Mouse (Mus musculus) heart, embryonic 13.5 days (tissue): ENCODE data around the gene St5. TPM values are rescaled to one million over a fixed set of nuclear protein-coding genes. Genes with fewer than 3 reads are reported as not detected.

Experiments
- ATAC-seq: fragments of 200-750 bp; cut with Nextera tagmentation; 2 replicates; pipeline ENCODE4 v1.8.0; 2017; ENCODE audit warnings: moderate TSS enrichment; ENCODE audit not compliant: insufficient number of reproducible peaks, low FRiP score, low TSS enrichment; ENCODE audit errors: extremely low read depth
- H3K27ac ChIP-seq: fragments of 300-500 bp; sonication (generic); replicated peaks from 2 replicates; pipeline ENCODE4 v1.5.1; 2015; ENCODE audit warnings: moderate library complexity, mild to moderate bottlenecking, inconsistent platforms
- H3K27me3 ChIP-seq: fragments of 300-500 bp; sonication (generic); replicated peaks from 2 replicates; pipeline ENCODE4 v1.6.1; 2015; ENCODE audit warnings: mild to moderate bottlenecking, inconsistent platforms
- H3K36me3 ChIP-seq: fragments of 300-500 bp; sonication (generic); 2 replicates; pipeline ENCODE4 v1.6.1; 2015; ENCODE audit warnings: mild to moderate bottlenecking, inconsistent platforms
- H3K4me1 ChIP-seq: fragments of 300-500 bp; sonication (generic); 2 replicates; pipeline ENCODE4 v1.6.1; 2015; ENCODE audit warnings: inconsistent platforms
- H3K4me2 ChIP-seq: fragments of 300-500 bp; sonication (generic); 2 replicates; pipeline ENCODE4 v1.6.1; 2015; ENCODE audit warnings: inconsistent platforms, mild to moderate bottlenecking, moderate library complexity
- H3K4me3 ChIP-seq: fragments of 300-500 bp; sonication (generic); 2 replicates; pipeline ENCODE4 v1.5.1; 2015; ENCODE audit warnings: moderate library complexity, mild to moderate bottlenecking, inconsistent platforms
- H3K9ac ChIP-seq: fragments of 300-500 bp; sonication (generic); 2 replicates; pipeline ENCODE4 v1.6.1; 2015; ENCODE audit warnings: inconsistent platforms, mild to moderate bottlenecking, moderate library complexity
- H3K9me3 ChIP-seq: fragments of 300-500 bp; sonication (generic); 2 replicates; pipeline ENCODE4 v1.6.1; 2016; ENCODE audit warnings: inconsistent platforms
- WGBS: fragments of 180-500 bp; shearing (Covaris S2); methylation state at CpG from one replicate; pipeline ENCODE4 v1.1.7; 2015; ENCODE audit warnings: mixed read lengths; 5-methylcytosine and 5-hydroxymethylcytosine counted together
- polyA plus RNA-seq: library from polyadenylated mRNA; unstranded; fragments of >200 nt; fragmentation: Nextera tagmentation; extraction: Ambion mirVana; gene quantifications from 2 replicates; pipeline ENCODE4 v1.2.1, GENCODE M21; 2015

St5 gene
- polyA plus RNA-seq, 1 experiment from 2014 or later, result 30.6 TPM

- no peaks in the 10 kb centered on the region for H3K27me3 ChIP-seq
- peaks cover 92% of the 10 kb centered on the region for H3K36me3 ChIP-seq
- H3K4me2 ChIP-seq, result no peak overlapping the region
- H3K27ac ChIP-seq, result no peak overlapping the region
- peaks cover 29% of the 10 kb centered on the region for H3K4me1 ChIP-seq
- 86% methylated on average over 4 of the region's 4 CpGs for WGBS
- no peak for ATAC-seq
- H3K4me3 ChIP-seq, result no peak overlapping the region
- no peak overlapping the region for H3K9ac ChIP-seq
- H3K9me3 ChIP-seq, result no peaks in the 10 kb centered on the region
These were observed 169.5 kb downstream of the St5 start for GRCm38 (mm10) chr7:109533888-109534287.

GRCm38 (mm10) chr7:109533129-109533528 is 170.3 kb downstream of the St5 start:
- no peak overlapping the region for H3K9ac ChIP-seq
- H3K9me3 ChIP-seq, result no peaks in the 10 kb centered on the region
- H3K4me3 ChIP-seq, result no peak overlapping the region
- ATAC-seq, result no peak
- peaks cover 89% of the 10 kb centered on the region for H3K36me3 ChIP-seq
- H3K4me2 ChIP-seq, result no peak overlapping the region
- 75% methylated on average over 4 of the region's 4 CpGs for WGBS
- no peaks in the 10 kb centered on the region for H3K27me3 ChIP-seq
- H3K27ac ChIP-seq, result no peak overlapping the region
- peaks cover 35% of the 10 kb centered on the region for H3K4me1 ChIP-seq

DNA sequence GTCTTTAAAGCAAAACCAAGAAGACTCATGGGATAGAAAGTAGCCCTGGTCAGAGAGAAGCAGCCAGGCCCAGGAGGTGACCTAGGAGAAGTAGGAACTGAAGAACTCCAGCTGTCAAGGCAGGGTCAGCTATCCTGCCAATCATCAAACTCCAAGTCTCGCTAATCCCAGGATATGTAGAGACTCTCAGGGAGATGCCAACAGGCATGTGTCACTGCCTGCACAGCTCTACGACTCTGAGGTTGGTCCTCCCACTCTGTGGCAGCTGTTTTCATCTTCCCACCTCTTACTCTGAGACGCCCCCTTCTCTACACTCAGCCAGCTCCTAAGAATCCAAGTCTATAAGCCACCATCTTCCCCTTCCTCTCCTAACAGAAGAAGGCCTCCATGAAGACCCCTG is 170.7 kb downstream of the St5 start:
- Histone ChIP-seq H3K9ac (no peak overlapping the region), H3K27ac (no peak overlapping the region), H3K4me3 (no peak overlapping the region), H3K9me3 (no peaks in the 10 kb centered on the region), H3K4me2 (no peak overlapping the region), H3K4me1 (peaks cover 35% of the 10 kb centered on the region), H3K27me3 (no peaks in the 10 kb centered on the region), H3K36me3 (peaks cover 89% of the 10 kb centered on the region)
- no peak for ATAC-seq
- 46% methylated on average over 3 of the region's 3 CpGs for WGBS

DNA sequence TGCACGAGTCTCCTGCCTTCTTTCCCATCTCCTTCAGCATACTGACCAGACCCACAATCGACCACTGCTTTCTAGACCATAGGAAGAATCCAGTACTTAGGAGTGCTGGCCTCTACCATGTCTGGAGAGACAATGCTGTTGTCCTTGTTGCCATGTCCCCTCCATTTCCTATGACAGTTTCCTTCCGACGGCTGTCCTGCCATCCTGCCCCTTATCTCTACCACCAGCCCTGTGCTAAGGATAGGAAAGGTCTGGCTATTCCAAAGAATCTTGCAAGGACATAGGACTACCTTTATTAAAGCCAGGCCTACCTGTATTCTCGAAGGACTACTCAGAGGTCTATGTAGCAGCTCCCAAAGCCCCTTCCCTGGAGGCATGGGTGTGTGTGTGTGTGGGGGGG is 171.9 kb downstream of the St5 start:
- H3K4me3 ChIP-seq, result no peak overlapping the region
- no peaks in the 10 kb centered on the region for H3K27me3 ChIP-seq
- no peak for ATAC-seq
- 47% methylated on average over 5 of the region's 5 CpGs for WGBS
- H3K9me3 ChIP-seq, result no peaks in the 10 kb centered on the region
- peaks cover 91% of the 10 kb centered on the region for H3K36me3 ChIP-seq
- no peak overlapping the region for H3K9ac ChIP-seq
- H3K4me2 ChIP-seq, result no peak overlapping the region
- 0 out of 2 replicates have a peak overlapping the region, but pooled peaks have one; percentile 3 for H3K27ac ChIP-seq
- peaks cover 27% of the 10 kb centered on the region for H3K4me1 ChIP-seq

- 69% methylated on average over 2 of the region's 2 CpGs for WGBS
- Histone ChIP-seq H3K36me3 (peaks cover 93% of the 10 kb centered on the region), H3K9ac (no peak overlapping the region), H3K4me3 (no peak overlapping the region), H3K27ac (no peak overlapping the region), H3K4me1 (peaks cover 32% of the 10 kb centered on the region), H3K27me3 (no peaks in the 10 kb centered on the region), H3K9me3 (no peaks in the 10 kb centered on the region), H3K4me2 (no peak overlapping the region)
- ATAC-seq, result no peak
These were observed 173.7 kb downstream of the St5 start for GRCm38 (mm10) chr7:109529741-109530140.

DNA sequence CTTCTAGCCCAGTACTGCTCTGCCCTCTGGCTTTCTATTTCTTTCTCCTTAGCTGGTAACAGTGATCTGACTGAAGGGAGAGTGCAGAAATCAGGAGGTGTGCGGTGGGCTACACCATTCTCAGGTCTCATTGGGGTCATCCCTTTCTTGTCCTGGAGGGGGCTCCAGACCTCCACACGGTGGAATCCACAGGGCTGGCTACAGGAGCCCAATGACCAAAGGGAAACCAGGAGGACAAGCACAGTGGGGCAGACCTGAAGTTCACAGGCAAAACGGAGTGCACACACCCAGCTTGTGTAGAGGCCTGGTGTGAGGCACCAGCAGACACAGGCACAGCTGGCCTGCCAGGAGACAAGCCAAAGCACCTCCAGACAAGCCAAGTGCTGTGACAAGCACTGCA is 175.0 kb downstream of the St5 start:
- Histone ChIP-seq H3K9ac (no peak overlapping the region), H3K36me3 (peaks cover 93% of the 10 kb centered on the region), H3K4me1 (peaks cover 32% of the 10 kb centered on the region), H3K4me2 (no peak overlapping the region), H3K27me3 (no peaks in the 10 kb centered on the region), H3K27ac (no peak overlapping the region), H3K9me3 (no peaks in the 10 kb centered on the region), H3K4me3 (no peak overlapping the region)
- no peak for ATAC-seq
- WGBS, result 12% methylated on average over 3 of the region's 3 CpGs

GRCm38 (mm10) chr7:109527536-109527935 is 175.9 kb downstream of the St5 start:
- ATAC-seq, result no peak
- no peak overlapping the region for H3K27ac ChIP-seq
- H3K4me3 ChIP-seq, result no peak overlapping the region
- H3K4me1 ChIP-seq, result peaks cover 32% of the 10 kb centered on the region
- 55% methylated on average over 3 of the region's 3 CpGs for WGBS
- H3K36me3 ChIP-seq, result peaks cover 93% of the 10 kb centered on the region
- H3K9ac ChIP-seq, result no peak overlapping the region
- H3K9me3 ChIP-seq, result no peaks in the 10 kb centered on the region
- H3K4me2 ChIP-seq, result no peak overlapping the region
- H3K27me3 ChIP-seq, result no peaks in the 10 kb centered on the region

- Histone ChIP-seq H3K36me3 (peaks cover 93% of the 10 kb centered on the region), H3K4me1 (peaks cover 31% of the 10 kb centered on the region), H3K9ac (peak overlapping the region; percentile 50; the same call in 1 of the 2 replicates), H3K27me3 (no peaks in the 10 kb centered on the region), H3K4me3 (no peak overlapping the region), H3K27ac (peak overlapping the region; percentile 55), H3K9me3 (no peaks in the 10 kb centered on the region), H3K4me2 (no peak overlapping the region)
- WGBS, result 56% methylated on average over 16 of the region's 16 CpGs
- ATAC-seq, result no peak
These were observed 177.4 kb downstream of the St5 start for GRCm38 (mm10) chr7:109525740-109526663.

GRCm38 (mm10) chr7:109524763-109525162 is 178.6 kb downstream of the St5 start:
- Histone ChIP-seq H3K27ac (peak overlapping the region; percentile 55), H3K27me3 (no peaks in the 10 kb centered on the region), H3K36me3 (peaks cover 93% of the 10 kb centered on the region), H3K4me2 (no peak overlapping the region), H3K4me1 (peaks cover 42% of the 10 kb centered on the region), H3K9ac (no peak overlapping the region), H3K9me3 (no peaks in the 10 kb centered on the region), H3K4me3 (no peak overlapping the region)
- 83% methylated on average over 3 of the region's 3 CpGs for WGBS
- no peak for ATAC-seq

DNA sequence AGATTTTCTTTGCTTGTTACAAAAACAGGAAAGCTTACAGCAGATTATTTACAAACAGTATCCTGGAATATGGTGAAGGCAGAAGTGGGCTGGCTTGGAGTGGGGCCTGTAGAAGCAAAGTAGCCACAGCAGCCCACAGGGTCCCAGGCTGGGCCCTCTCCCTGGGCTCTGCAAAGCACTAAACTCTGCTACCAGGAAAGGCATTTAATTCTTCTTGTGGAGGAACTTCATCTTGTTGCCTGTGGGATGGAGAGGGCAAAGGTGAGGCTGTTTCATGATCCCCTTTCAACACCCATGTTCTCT is 179.0 kb downstream of the St5 start:
- peak overlapping the region; percentile 55; the same call in 1 of the 2 replicates for H3K27ac ChIP-seq
- H3K27me3 ChIP-seq, result no peaks in the 10 kb centered on the region
- 0 out of 2 replicates have a peak overlapping the region, but pooled peaks have one; percentile 19 for H3K9ac ChIP-seq
- no peaks in the 10 kb centered on the region for H3K9me3 ChIP-seq
- no peak overlapping the region for H3K4me3 ChIP-seq
- ATAC-seq, result no peak
- no peak overlapping the region for H3K4me2 ChIP-seq
- H3K36me3 ChIP-seq, result peaks cover 89% of the 10 kb centered on the region
- H3K4me1 ChIP-seq, result peaks cover 43% of the 10 kb centered on the region

GRCm38 (mm10) chr7:109523741-109524441 is 179.5 kb downstream of the St5 start:
- Histone ChIP-seq H3K36me3 (peaks cover 86% of the 10 kb centered on the region), H3K9me3 (no peaks in the 10 kb centered on the region), H3K4me3 (no peak overlapping the region), H3K4me2 (no peak overlapping the region), H3K27me3 (no peaks in the 10 kb centered on the region), H3K9ac (0 out of 2 replicates have a peak overlapping the region, but pooled peaks have one; percentile 19), H3K4me1 (peaks cover 43% of the 10 kb centered on the region), H3K27ac (peak overlapping the region; percentile 55; the same call in 1 of the 2 replicates)
- 69% methylated on average over 6 of the region's 6 CpGs for WGBS
- ATAC-seq, result no peak
